Mouse (Mus musculus): Measurements from ENCODE around the gene Dph1. TPM values are rescaled to one million over a fixed set of nuclear protein-coding genes. Genes with fewer than 3 reads are reported as not detected.
A peak's percentile ranks its signal among the peaks of the same experiment; 100 is the strongest.
"Not testable (repeated sequence)": the region's sequence is repeated elsewhere in the genome, so short reads cannot be mapped to it uniquely, and the experiment has no call there.

The Dph1 gene
- polyA plus RNA-seq, 1 experiment: 25.7 TPM

- no peak overlapping the region for H3K4me3 ChIP-seq (replicated peaks; ENCODE audit: extremely low read depth, low read depth, low read length)
- no peak for DNase-seq
- 71% methylated on average over 2 of the region's 2 CpGs for WGBS
- TF ChIP-seq CTCF (IDR thresholded peaks at IDR 0.05; ENCODE audit: insufficient read depth, low read length) (no peak), POLR2A (IDR thresholded peaks at IDR 0.05; ENCODE audit: borderline replicate concordance, extremely low read depth, low read depth, low read length) (no peak)
- no peaks in the 10 kb centered on the region for H3K4me1 ChIP-seq (ENCODE audit: control insufficient read depth, insufficient read depth, low read length)
Observed at GRCm38 (mm10) chr11:75183917-75184570, 7.0 kb downstream of the Dph1 start.

GRCm38 (mm10) chr11:75178672-75179208 is 12.3 kb downstream of the Dph1 start, which contains the start of gene Ovca2:
Gene Ovca2 (minus strand): TSS chr11:75178835.
- DNase-seq: peak; percentile 90

GRCm38 (mm10) chr11:75178011-75178410 is 13.0 kb downstream of the Dph1 start:
- no peak for DNase-seq
- TF ChIP-seq CTCF (IDR thresholded peaks at IDR 0.05; ENCODE audit: insufficient read depth, low read length) (no peak), POLR2A (IDR thresholded peaks at IDR 0.05; ENCODE audit: borderline replicate concordance, extremely low read depth, low read depth, low read length) (no peak)
- H3K4me3 ChIP-seq (replicated peaks; ENCODE audit: extremely low read depth, low read depth, low read length): peak overlapping the region; percentile 78
- H3K4me1 ChIP-seq (ENCODE audit: control insufficient read depth, insufficient read depth, low read length): peaks cover 2% of the 10 kb centered on the region; the same call in 1 of the 2 replicates
- 44% methylated on average over 12 of the region's 12 CpGs for WGBS

More at GRCm38 (mm10) chr11:75178672-75179208, 12.3 kb downstream of the Dph1 start, which contains the start of gene Ovca2:
- Histone ChIP-seq H3K4me3 (replicated peaks; ENCODE audit: extremely low read depth, low read depth, low read length) (peak within 1 kb of the TSS; percentile 78), H3K4me1 (ENCODE audit: control insufficient read depth, insufficient read depth, low read length) (no peaks in the 10 kb centered on the region; the same call in 1 of the 2 replicates)
- WGBS: under 1% methylated on average over 33 of the region's 33 CpGs
- TF ChIP-seq POLR2A (IDR thresholded peaks at IDR 0.05; ENCODE audit: borderline replicate concordance, extremely low read depth, low read depth, low read length): peak; percentile 84
- TF ChIP-seq CTCF (IDR thresholded peaks at IDR 0.05; ENCODE audit: insufficient read depth, low read length): peak; percentile 67

GRCm38 (mm10) chr11:75174574-75174973 is 16.5 kb downstream of the Dph1 start:
- not testable (repeated sequence) for DNase-seq; H3K4me1 ChIP-seq (ENCODE audit: control insufficient read depth, insufficient read depth, low read length); H3K4me3 ChIP-seq (replicated peaks; ENCODE audit: extremely low read depth, low read depth, low read length)
- 60% methylated on average over 6 of the region's 6 CpGs for WGBS

GRCm38 (mm10) chr11:75173799-75174165 is 17.3 kb downstream of the Dph1 start:
- TF ChIP-seq POLR2A (IDR thresholded peaks at IDR 0.05; ENCODE audit: borderline replicate concordance, extremely low read depth, low read depth, low read length): no peak
- no peak for TF ChIP-seq CTCF (IDR thresholded peaks at IDR 0.05; ENCODE audit: insufficient read depth, low read length)
- 3% methylated on average over 15 of the region's 15 CpGs for WGBS
- Histone ChIP-seq H3K4me1 (ENCODE audit: control insufficient read depth, insufficient read depth, low read length) (peaks cover 11% of the 10 kb centered on the region; the same call in 1 of the 2 replicates), H3K4me3 (replicated peaks; ENCODE audit: extremely low read depth, low read depth, low read length) (peak overlapping the region; percentile 54)
- DNase-seq: no peak

- no peak for TF ChIP-seq CTCF (IDR thresholded peaks at IDR 0.05; ENCODE audit: insufficient read depth, low read length)
- no peak for TF ChIP-seq POLR2A (IDR thresholded peaks at IDR 0.05; ENCODE audit: borderline replicate concordance, extremely low read depth, low read depth, low read length)
- Histone ChIP-seq H3K4me1 (ENCODE audit: control insufficient read depth, insufficient read depth, low read length) (peaks cover 11% of the 10 kb centered on the region; the same call in 1 of the 2 replicates), H3K4me3 (replicated peaks; ENCODE audit: extremely low read depth, low read depth, low read length) (peak overlapping the region; percentile 54)
- WGBS: 1% methylated on average over 70 of the region's 71 CpGs
- peak; percentile 78 for DNase-seq
Observed at GRCm38 (mm10) chr11:75173095-75173798, 17.8 kb downstream of the Dph1 start.

- under 1% methylated on average over 73 of the region's 75 CpGs for WGBS
- no peak for DNase-seq
Observed at GRCm38 (mm10) chr11:75172151-75173094, 18.6 kb downstream of the Dph1 start.

GRCm38 (mm10) chr11:75171186-75171865 is 19.7 kb downstream of the Dph1 start:
- no peak for DNase-seq

More at GRCm38 (mm10) chr11:75172151-75173094, 18.6 kb downstream of the Dph1 start:
- Histone ChIP-seq H3K4me1 (ENCODE audit: control insufficient read depth, insufficient read depth, low read length) (peaks cover 13% of the 10 kb centered on the region), H3K4me3 (replicated peaks; ENCODE audit: extremely low read depth, low read depth, low read length) (peak overlapping the region; percentile 39)
- TF ChIP-seq CTCF (IDR thresholded peaks at IDR 0.05; ENCODE audit: insufficient read depth, low read length) (no peak), POLR2A (IDR thresholded peaks at IDR 0.05; ENCODE audit: borderline replicate concordance, extremely low read depth, low read depth, low read length) (no peak)

More at GRCm38 (mm10) chr11:75171186-75171865, 19.7 kb downstream of the Dph1 start:
- peaks cover 16% of the 10 kb centered on the region for H3K4me1 ChIP-seq (ENCODE audit: control insufficient read depth, insufficient read depth, low read length)
- WGBS: 19% methylated on average over 17 of the region's 17 CpGs
- TF ChIP-seq CTCF (IDR thresholded peaks at IDR 0.05; ENCODE audit: insufficient read depth, low read length) (no peak), POLR2A (IDR thresholded peaks at IDR 0.05; ENCODE audit: borderline replicate concordance, extremely low read depth, low read depth, low read length) (no peak)
- no peak overlapping the region for H3K4me3 ChIP-seq (replicated peaks; ENCODE audit: extremely low read depth, low read depth, low read length)
